Mouse (Mus musculus) MEL (cell line): ENCODE data around the gene Dnajb1. TPM values are rescaled to one million over a fixed set of nuclear protein-coding genes. Genes with fewer than 3 reads are reported as not detected.

Experiments
- DNase-seq: peaks from one replicate; pipeline ENCODE4 v3.0.0; 2011; ENCODE audit warnings: low read depth, low spot score
- H3K27ac ChIP-seq: 2 replicates; pipeline ENCODE4 v1.5.1; 2012; ENCODE audit warnings: low read depth, mild to moderate bottlenecking, control low read depth, low read length, moderate library complexity; ENCODE audit not compliant: control insufficient read depth
- H3K27me3 ChIP-seq, 2 experiments: fragments of 150-350 bp in 1 of 2; sonication (generic) in 1 of 2; 2 replicates each; pipeline ENCODE4 v1.6.1; 2012; ENCODE audit warnings: low read length in 2 of 2, mild to moderate bottlenecking in 2 of 2, improper control_type of control experiment in 1 of 2, moderate library complexity in 1 of 2; ENCODE audit not compliant: insufficient read depth in 2 of 2, control insufficient read depth in 1 of 2
- H3K36me3 ChIP-seq, 2 experiments: 2 replicates each; pipeline ENCODE4 v1.6.1; 2012 to 2014; ENCODE audit warnings: low read length in 2 of 2, improper control_type of control experiment in 1 of 2, inconsistent platforms in 1 of 2, mild to moderate bottlenecking in 1 of 2; ENCODE audit not compliant: insufficient read depth in 2 of 2, control insufficient read depth in 1 of 2
- H3K4me1 ChIP-seq, 2 experiments: fragments of 150-350 bp in 1 of 2; sonication (generic) in 1 of 2; 2 replicates each; pipeline ENCODE4 v1.6.1; 2012; ENCODE audit warnings: low read length in 2 of 2, improper control_type of control experiment in 1 of 2, mild to moderate bottlenecking in 1 of 2; ENCODE audit not compliant: insufficient read depth in 2 of 2, control insufficient read depth in 1 of 2
- H3K4me3 ChIP-seq, 2 experiments: fragments of 150-350 bp in 1 of 2; sonication (generic) in 1 of 2; 2 replicates each; pipeline ENCODE4 v1.5.1; 2012; ENCODE audit warnings: low read depth in 2 of 2, low read length in 2 of 2, mild to moderate bottlenecking in 2 of 2, moderate library complexity in 2 of 2, control low read depth in 1 of 2, improper control_type of control experiment in 1 of 2; ENCODE audit not compliant: control insufficient read depth in 1 of 2, insufficient read depth in 1 of 2
- H3K79me2 ChIP-seq: 2 replicates; pipeline ENCODE4 v1.6.1; 2012; ENCODE audit warnings: mild to moderate bottlenecking, low read length, moderate library complexity; ENCODE audit not compliant: control insufficient read depth, poor library complexity, insufficient read depth
- H3K9ac ChIP-seq: 2 replicates; pipeline ENCODE4 v1.6.1; 2012; ENCODE audit warnings: low read depth, mild to moderate bottlenecking, control low read depth, low read length, moderate library complexity; ENCODE audit not compliant: control insufficient read depth, poor library complexity, severe bottlenecking
- H3K9me3 ChIP-seq: fragments of 150-350 bp; sonication (generic); replicated peaks from 2 replicates; pipeline ENCODE4 v1.6.1; 2012; ENCODE audit warnings: mild to moderate bottlenecking, low read length, improper control_type of control experiment, moderate library complexity; ENCODE audit not compliant: insufficient read depth
- CHD1 ChIP-seq: IDR thresholded peaks from 2 replicates; pipeline ENCODE4 v1.6.1; 2012; ENCODE audit warnings: low read depth, mild to moderate bottlenecking, inconsistent platforms, low read length, improper control_type of control experiment
- E2F4 ChIP-seq: IDR thresholded peaks from 2 replicates; pipeline ENCODE4 v1.6.1; 2011; ENCODE audit warnings: low read depth, low read length, improper control_type of control experiment, borderline replicate concordance
- ETS1 ChIP-seq: IDR thresholded peaks from 2 replicates; pipeline ENCODE4 v1.6.1; 2012; ENCODE audit warnings: low read depth, mild to moderate bottlenecking, inconsistent platforms, low read length, improper control_type of control experiment, moderate library complexity
- KAT2A ChIP-seq: conservative IDR thresholded peaks from 2 replicates; pipeline ENCODE4 v1.6.1; 2012; ENCODE audit warnings: low read depth, low read length, improper control_type of control experiment, inconsistent platforms
- NELFE ChIP-seq: IDR thresholded peaks from 2 replicates; pipeline ENCODE4 v1.6.1; 2011; ENCODE audit warnings: low read depth, low read length, improper control_type of control experiment
- POLR2AphosphoS5 ChIP-seq: IDR thresholded peaks from 2 replicates; pipeline ENCODE4 v1.6.1; 2012; ENCODE audit warnings: low read depth, borderline replicate concordance, mild to moderate bottlenecking, inconsistent platforms, low read length, moderate library complexity, mixed read lengths
- RCOR1 ChIP-seq: IDR thresholded peaks from 2 replicates; pipeline ENCODE4 v1.6.1; 2012; ENCODE audit warnings: low read depth, mild to moderate bottlenecking, inconsistent platforms, low read length, improper control_type of control experiment
- TBP ChIP-seq: IDR thresholded peaks from 2 replicates; pipeline ENCODE4 v1.8.0; 2011; ENCODE audit warnings: low read depth, low read length, improper control_type of control experiment
- TCF12 ChIP-seq: IDR thresholded peaks from 2 replicates; pipeline ENCODE4 v1.6.1; 2014; ENCODE audit warnings: low read depth, mild to moderate bottlenecking, inconsistent platforms, low read length, improper control_type of control experiment, moderate library complexity
- UBTF ChIP-seq: IDR thresholded peaks from 2 replicates; pipeline ENCODE4 v1.6.1; 2012; ENCODE audit warnings: low read depth, mild to moderate bottlenecking, inconsistent platforms, low read length, improper control_type of control experiment, moderate library complexity, borderline replicate concordance; ENCODE audit not compliant: insufficient read depth
- USF1 ChIP-seq: IDR thresholded peaks from 2 replicates; pipeline ENCODE4 v1.6.1; 2014; ENCODE audit warnings: low read depth, mild to moderate bottlenecking, inconsistent platforms, low read length, improper control_type of control experiment, moderate library complexity
- USF2 ChIP-seq, 2 experiments: IDR thresholded peaks; 2 replicates each; pipeline ENCODE4 v1.6.1; 2011 to 2012; ENCODE audit warnings: improper control_type of control experiment in 2 of 2, low read length in 2 of 2, borderline replicate concordance in 1 of 2, inconsistent platforms in 1 of 2, low read depth in 1 of 2, mild to moderate bottlenecking in 1 of 2; ENCODE audit not compliant: insufficient read depth in 1 of 2
- ZKSCAN1 ChIP-seq: IDR thresholded peaks from 2 replicates; pipeline ENCODE4 v1.6.1; 2012; ENCODE audit warnings: low read depth, mild to moderate bottlenecking, inconsistent platforms, low read length, improper control_type of control experiment, moderate library complexity
- polyA plus RNA-seq, 2 experiments: library from polyadenylated mRNA; stranded (reverse) in 1 of 2; unstranded in 1 of 2; fragments of >175 nt in 1 of 2; fragments of >200 nt in 1 of 2; gene quantifications; 2 replicates each; pipeline versions ENCODE4 v1.2.1 to v1.2.4; 2012; ENCODE audit warnings: low replicate concordance in 2 of 2, low read depth in 1 of 2; ENCODE audit not compliant: insufficient read length in 2 of 2, insufficient read depth in 1 of 2, missing spikeins in 1 of 2
- total RNA-seq: library from RNA; depleted of rRNA; stranded (reverse); fragments of 300-350 nt; gene quantifications from 2 replicates; pipeline ENCODE4 v1.2.3, GENCODE M21; 2012

The Dnajb1 gene
- total and polyA plus RNA-seq, 3 experiments, result 43.2 to 56.6 TPM; not detected in 1

DNA sequence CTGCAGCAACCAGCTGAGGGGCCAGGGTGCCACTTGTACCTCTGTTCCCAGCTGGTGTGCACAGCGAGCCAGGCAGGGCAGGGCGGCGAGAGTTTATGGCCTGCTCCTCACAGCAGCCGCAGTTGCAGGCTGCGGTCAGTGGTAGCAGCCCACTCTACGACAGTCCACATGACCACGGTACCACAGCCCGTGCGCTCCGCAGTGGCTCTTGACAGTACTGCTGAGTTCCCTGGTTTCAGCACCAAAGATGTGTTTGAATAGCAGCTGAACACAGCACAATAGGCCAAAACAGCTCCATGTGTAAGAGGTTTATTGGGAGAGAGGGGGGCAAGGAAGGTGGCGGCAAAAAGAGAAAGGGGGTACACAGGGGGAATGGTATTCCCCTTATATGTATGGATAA, 39.5 kb downstream of the Dnajb1 start:
- peaks cover 0 to 2% of the 10 kb centered on the region in 2 experiments; a peak in 1 of 4 replicates for H3K27me3 ChIP-seq
- H3K9ac ChIP-seq, result no peak overlapping the region
- DNase-seq, result no peak
- no peaks in the 10 kb centered on the region; a peak in 1 of 4 replicates for H3K36me3 ChIP-seq
- H3K4me1 ChIP-seq, result peaks cover 0 to 4% of the 10 kb centered on the region in 2 experiments; a peak in 2 of 4 replicates
- no peaks in the 10 kb centered on the region for H3K79me2 ChIP-seq
- no peaks in the 10 kb centered on the region for H3K9me3 ChIP-seq
- TF ChIP-seq TCF12 (no peak), ETS1 (no peak), POLR2AphosphoS5 (no peak)
- no peak overlapping the region for H3K27ac ChIP-seq
- H3K4me3 ChIP-seq, result no peak overlapping the region

DNA sequence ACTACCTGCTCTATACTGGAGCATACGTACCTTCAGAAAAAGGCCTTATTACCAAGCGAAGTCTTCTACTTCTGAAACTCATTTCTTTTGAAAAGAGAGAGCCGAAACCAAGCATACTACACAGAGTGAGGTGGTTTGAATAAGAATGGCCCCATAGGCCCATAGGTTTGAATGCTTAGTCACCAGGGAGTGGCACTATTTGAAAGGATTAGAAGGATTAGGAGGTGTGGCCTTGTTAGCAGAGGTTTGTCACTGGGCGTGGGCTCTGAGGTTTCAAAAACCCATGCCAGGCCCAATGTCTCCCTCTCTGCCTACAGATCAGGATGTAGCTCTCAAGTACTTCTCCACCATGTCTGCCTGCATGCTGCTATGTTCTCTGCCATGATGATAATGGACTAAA, 40.0 kb downstream of the Dnajb1 start:
- no peaks in the 10 kb centered on the region; the same call in 1 of the 2 replicates for H3K79me2 ChIP-seq
- no peak for TF ChIP-seq RCOR1
- no peak for TF ChIP-seq E2F4
- TF ChIP-seq USF1, result no peak
- TF ChIP-seq CHD1, result no peak
- H3K27ac ChIP-seq, result no peak overlapping the region
- H3K27me3 ChIP-seq, result peaks cover 0 to 2% of the 10 kb centered on the region in 2 experiments; a peak in 1 of 4 replicates
- H3K4me1 ChIP-seq, result peaks cover 0 to 4% of the 10 kb centered on the region in 2 experiments; a peak in 2 of 4 replicates
- no peaks in the 10 kb centered on the region; a peak in 1 of 4 replicates for H3K36me3 ChIP-seq
- no peak overlapping the region for H3K9ac ChIP-seq
- H3K4me3 ChIP-seq, result no peak overlapping the region
- DNase-seq, result no peak
- no peaks in the 10 kb centered on the region for H3K9me3 ChIP-seq

DNA sequence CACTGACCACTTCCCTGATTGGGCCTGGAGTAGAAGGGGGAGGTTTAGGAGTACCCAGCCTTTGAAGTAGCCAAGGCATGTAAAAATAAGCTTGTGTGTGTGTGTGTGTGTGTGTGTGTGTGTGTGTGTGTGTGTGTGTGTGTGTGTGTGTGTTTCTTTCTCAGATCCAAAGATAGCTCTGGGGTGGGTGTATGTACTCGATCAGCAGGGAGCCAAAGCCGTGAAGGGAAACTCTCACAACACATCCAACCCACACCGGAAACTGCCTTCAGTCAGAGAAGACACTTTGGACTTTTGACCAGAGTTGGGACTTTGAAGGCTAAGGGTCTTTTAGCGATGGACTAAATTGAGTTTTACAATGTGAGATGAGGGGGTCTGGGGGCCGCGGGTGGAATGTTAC, 41.7 kb downstream of the Dnajb1 start:
- H3K79me2 ChIP-seq, result no peaks in the 10 kb centered on the region; the same call in 1 of the 2 replicates
- no peaks in the 10 kb centered on the region; a peak in 1 of 4 replicates for H3K36me3 ChIP-seq
- H3K4me3 ChIP-seq, result no peak overlapping the region
- no peak for TF ChIP-seq UBTF
- TF ChIP-seq USF2 (IDR thresholded peaks at IDR 0.05; ENCODE audit: borderline replicate concordance in 1 of 2, insufficient read depth in 1 of 2, low read depth in 1 of 2, low read length in 2 of 2), result no peak
- TF ChIP-seq KAT2A, result no peak
- no peak for TF ChIP-seq TBP
- TF ChIP-seq ZKSCAN1, result no peak
- TF ChIP-seq NELFE, result no peak
- H3K27ac ChIP-seq, result no peak overlapping the region
- 0 out of 4 replicates have a peak, but pooled peaks cover 0 to 2% of the 10 kb centered on the region in 2 experiments for H3K27me3 ChIP-seq
- no peak for DNase-seq
- H3K9me3 ChIP-seq, result no peaks in the 10 kb centered on the region
- no peak overlapping the region for H3K9ac ChIP-seq
- peaks cover 0 to 4% of the 10 kb centered on the region in 2 experiments; a peak in 2 of 4 replicates for H3K4me1 ChIP-seq
